Mouse (Mus musculus): ENCODE measurements around the gene Tk2. TPM values are rescaled to one million over a fixed set of nuclear protein-coding genes. Genes with fewer than 3 reads are reported as not detected.

Tk2 gene
- total RNA-seq, 2 experiments from 2014 or later: 69.6 to 72.9 TPM

- no peak for DNase-seq (ENCODE audit: low spot score in 2 of 2)
These were observed 18.0 kb downstream of the Tk2 start for GRCm38 (mm10) chr8:104230377-104230776.

GRCm38 (mm10) chr8:104227048-104227447 is 21.3 kb downstream of the Tk2 start:
- DNase-seq (ENCODE audit: low spot score in 2 of 2): no peak

- DNase-seq (ENCODE audit: low spot score in 2 of 2): peak; percentile 78
These were observed 28.6 kb downstream of the Tk2 start for GRCm38 (mm10) chr8:104219806-104220205.

- DNase-seq (ENCODE audit: low spot score in 2 of 2): peak; percentile 47 to 58
These were observed 29.3 kb downstream of the Tk2 start for GRCm38 (mm10) chr8:104219079-104219478.

- DNase-seq (ENCODE audit: low spot score in 2 of 2): no peak
These were observed 30.8 kb downstream of the Tk2 start for GRCm38 (mm10) chr8:104217601-104218000.

GRCm38 (mm10) chr8:104205292-104205691 is 43.1 kb downstream of the Tk2 start:
- DNase-seq (ENCODE audit: low spot score in 2 of 2): no peak

- no peak for DNase-seq (ENCODE audit: low spot score in 2 of 2)
These were observed 46.0 kb downstream of the Tk2 start for GRCm38 (mm10) chr8:104202320-104202719.

GRCm38 (mm10) chr8:104201622-104202021 is 46.7 kb downstream of the Tk2 start:
- DNase-seq (ENCODE audit: low spot score in 2 of 2): no peak

- DNase-seq (ENCODE audit: low spot score in 2 of 2): no peak
These were observed 48.6 kb downstream of the Tk2 start for GRCm38 (mm10) chr8:104199802-104200201.

GRCm38 (mm10) chr8:104191496-104191895 is 56.9 kb downstream of the Tk2 start:
- DNase-seq (ENCODE audit: low spot score in 2 of 2): peak in 1 of 2 experiments; percentile 35

GRCm38 (mm10) chr8:104190777-104191468 is 57.4 kb downstream of the Tk2 start:
- peak in 1 of 2 experiments; percentile 20 for DNase-seq (ENCODE audit: low spot score in 2 of 2)

- DNase-seq (ENCODE audit: low spot score in 2 of 2): no peak
These were observed 59.9 kb downstream of the Tk2 start for GRCm38 (mm10) chr8:104188459-104188858.

- no peak for DNase-seq (ENCODE audit: low spot score in 2 of 2)
These were observed 60.7 kb downstream of the Tk2 start for GRCm38 (mm10) chr8:104187622-104188021.

GRCm38 (mm10) chr8:104186827-104187226 is 61.5 kb downstream of the Tk2 start:
- no peak for DNase-seq (ENCODE audit: low spot score in 2 of 2)

GRCm38 (mm10) chr8:104184905-104185304 is 63.5 kb downstream of the Tk2 start:
- DNase-seq (ENCODE audit: low spot score in 2 of 2): no peak

GRCm38 (mm10) chr8:104177054-104177453 is 71.3 kb downstream of the Tk2 start:
- DNase-seq (ENCODE audit: low spot score in 2 of 2): no peak

Other genes starting within 250 kb of the Tk2 start
- 10 to 100 TPM; 33.9 to 41.2 TPM for gene Cdh5, start 146.9 kb downstream of the Tk2 start, total RNA-seq (2021)
- gene Bean1, start 78.1 kb downstream of the Tk2 start, total RNA-seq (2021): 10 to 100 TPM in 1 of 2 experiments, 1 to 10 TPM in 1; 6.3 to 12.0 TPM
- gene Cklf, start 2.3 kb upstream of the Tk2 start, total RNA-seq (2021): 10 to 100 TPM; 66.6 to 78.6 TPM
- 1 to 10 TPM in 1 of 2 experiments, under 1 TPM in 1; 0.46 to 1.9 TPM for gene Cmtm2a, start 44.6 kb upstream of the Tk2 start, total RNA-seq (2021)
- gene Gm45711, start 61.5 kb upstream of the Tk2 start, total RNA-seq (2021): not detected
- gene Cmtm1, start 61.6 kb upstream of the Tk2 start, total RNA-seq (2021): under 1 TPM; 0.19 to 0.46 TPM
- gene Gm11020, start 73.0 kb upstream of the Tk2 start, total RNA-seq (2021): not detected
- under 1 TPM in 1 of 2 experiments, not detected in 1; 0.45 TPM for gene Cmtm2b, start 73.7 kb upstream of the Tk2 start, total RNA-seq (2021)
- 10 to 100 TPM; 54.4 to 77.9 TPM for gene Cmtm3, start 90.9 kb upstream of the Tk2 start, total RNA-seq (2021)
- gene Cmtm4, start 147.2 kb upstream of the Tk2 start, total RNA-seq (2021): 10 to 100 TPM; 39.6 to 44.5 TPM
- 100 to 1,000 TPM; 113 to 159 TPM for gene Dync1li2, start 194.5 kb upstream of the Tk2 start, total RNA-seq (2021)